In the genomic region with DNA sequence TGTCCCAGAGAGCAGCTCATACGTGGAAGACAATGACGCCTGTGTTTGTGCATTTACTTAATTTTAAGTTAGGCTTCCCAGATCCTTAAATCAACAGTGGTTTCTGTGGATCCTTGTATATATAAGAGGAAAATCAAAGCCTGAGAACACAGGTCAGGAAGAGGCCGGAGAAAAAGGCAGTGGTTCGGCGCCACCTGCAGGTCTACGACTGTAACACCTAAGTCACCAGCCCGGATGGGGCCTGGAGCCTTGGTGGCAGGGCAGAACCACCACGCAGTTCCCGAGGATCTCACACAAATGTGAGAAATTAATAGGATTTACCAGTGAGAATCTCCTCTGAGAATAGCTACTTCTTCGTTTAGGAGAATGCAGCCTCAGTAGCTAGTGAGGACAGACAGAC, we compare ENCODE assay signal across 9 mouse cellular contexts.
DNase-seq lines count a peak whose midpoint lies in the region; ATAC-seq and TF ChIP-seq lines count a peak whose summit lies in the region.
"Had no signal": no experiment of that assay in that cellular context is flagged by ENCODE, and none has a peak within 500 bp of the region (broad histone marks: within the 10 kb centered on the region; RNA-seq: fewer than 3 reads in every experiment).

No protein-coding gene starts in this region.

- no peaks in the 10 kb centered on the region for H3K4me1 ChIP-seq in forebrain, postnatal 0 days (ENCODE audit: insufficient read depth)
- H3K4me1 ChIP-seq: limb, embryonic 13.5 days had no signal

- no peak overlapping the region for H3K4me3 ChIP-seq in left cerebral cortex, adult 2 months
- no peak overlapping the region for H3K4me3 ChIP-seq in forebrain, postnatal 0 days (ENCODE audit: low read depth, low read length)
- H3K4me3 ChIP-seq: limb, embryonic 13.5 days had no signal

- H3K27me3 ChIP-seq in Patski, result peaks cover 2% of the 10 kb centered on the region
- H3K27me3 ChIP-seq in forebrain, postnatal 0 days (ENCODE audit: insufficient read depth, low read length), result no peaks in the 10 kb centered on the region
- H3K27me3 ChIP-seq: limb, embryonic 13.5 days had no signal

- in situ Hi-C loops in Patski (cut with MboI; ENCODE audit: low pct_unique_long_range_greater_than_20kb), result loop anchor here (25.0 kb wide), 1 partner anchor 925 kb away; no protein-coding TSS in a partner anchor

- POLR2A ChIA-PET in Patski (lab: Charles Lee), result no interaction called here

- TF ChIP-seq CTCF in left cerebral cortex, adult 2 months (IDR thresholded peaks at IDR 0.05), result peak; percentile 76
- TF ChIP-seq CTCF in Patski (IDR thresholded peaks at IDR 0.05), result peak; percentile 63
- peak; percentile 81 for TF ChIP-seq CTCF in forebrain, postnatal 0 days (IDR thresholded peaks at IDR 0.05; ENCODE audit: low read depth)

- no peak for ATAC-seq in Patski
- peak; percentile 67; the same call in 1 of the 2 replicates for ATAC-seq in forebrain, postnatal 0 days
- ATAC-seq in megakaryocyte-erythroid progenitor cell, adult 5-6 weeks (replicated peaks; ENCODE audit: low FRiP score, low TSS enrichment, poor library complexity, severe bottlenecking), result no peak

- H3K9me3 ChIP-seq in forebrain, postnatal 0 days (ENCODE audit: low read length), result no peaks in the 10 kb centered on the region
- H3K9me3 ChIP-seq: limb, embryonic 13.5 days had no signal

- H3K27ac ChIP-seq in left cerebral cortex, adult 2 months, result no peak overlapping the region
- H3K27ac ChIP-seq in forebrain, postnatal 0 days (ENCODE audit: low read depth, low read length), result no peak overlapping the region
- H3K27ac ChIP-seq: limb, embryonic 13.5 days had no signal

- peak; percentile 50 to 65 for DNase-seq in left cerebral cortex, adult 2 months (ENCODE audit: extremely low spot score in 1 of 2, low spot score in 2 of 2)
- DNase-seq in left cerebral cortex, adult 8-10 months (ENCODE audit: low spot score in 2 of 2), result no peak
- no peak for DNase-seq in Patski (ENCODE audit: low read depth, low spot score)
- peak; percentile 80 to 88 for DNase-seq in cerebellum, adult 18-20 months
- DNase-seq in forebrain, postnatal 0 days, result peak; percentile 73
- peak; percentile 28 for DNase-seq in lung, postnatal 14 days
- DNase-seq in c-Kit-positive CD71-positive TER-119-positive erythroid progenitor cells, embryonic 14.5 days (ENCODE audit: low spot score), result no peak

- intact Hi-C loops in left cerebral cortex, adult 2 months (cut with DNase I), result loop anchor here (2.0 to 10.0 kb wide), 5 partner anchors 68 to 910 kb away; no protein-coding TSS in a partner anchor

- H3K4me2 ChIP-seq in forebrain, postnatal 0 days (ENCODE audit: low read depth), result no peak overlapping the region
- H3K4me2 ChIP-seq: limb, embryonic 13.5 days had no signal

- H3K9ac ChIP-seq in forebrain, postnatal 0 days, result no peak overlapping the region
- H3K9ac ChIP-seq: limb, embryonic 13.5 days had no signal

- 18% methylated on average over 10 of the region's 10 CpGs for WGBS in forebrain, postnatal 0 days

- H3K36me3 ChIP-seq in forebrain, postnatal 0 days (ENCODE audit: insufficient read depth), result no peaks in the 10 kb centered on the region
- H3K36me3 ChIP-seq: limb, embryonic 13.5 days had no signal

- CTCF ChIA-PET in Patski (lab: Charles Lee), result no interaction called here

Comparison
In these comparisons a context has a peak if more than half of its experiments do, and no peak if none do; other contexts are left out.
1. DNase-seq: peak in left cerebral cortex, adult 2 months (2 of 2), cerebellum, adult 18-20 months (2 of 2), forebrain, postnatal 0 days (single experiment) and lung, postnatal 14 days (single experiment); none in left cerebral cortex, adult 8-10 months (0 of 2), Patski (single experiment) and c-Kit-positive CD71-positive TER-119-positive erythroid progenitor cells, embryonic 14.5 days (single experiment).
2. Peak in every context shown above with its lines, with median percentiles within 50 percentile points of each other: CTCF ChIP-seq.